In genomic region chr1:189579358-189579757, GRCm38 (mm10) we compare ENCODE assay signal across 8 mouse cellular contexts.
A peak's percentile ranks its signal among the peaks of the same experiment; 100 is the strongest.
DNase-seq lines count a peak whose midpoint lies in the region; ATAC-seq and TF ChIP-seq lines count a peak whose summit lies in the region.

No protein-coding gene starts in this region.

- H3K9ac ChIP-seq in midbrain, embryonic 11.5 days (ENCODE audit: low read length) = no peak overlapping the region
- H3K9ac ChIP-seq in midbrain, embryonic 15.5 days = no peak overlapping the region
- no peak overlapping the region for H3K9ac ChIP-seq in intestine, embryonic 15.5 days
- H3K9ac ChIP-seq in limb, embryonic 11.5 days (ENCODE audit: low read length) = no peak overlapping the region

- no peak overlapping the region for H3K4me3 ChIP-seq in midbrain, embryonic 11.5 days (ENCODE audit: low read depth, low read length)
- no peak overlapping the region for H3K4me3 ChIP-seq in midbrain, embryonic 15.5 days
- H3K4me3 ChIP-seq in cortical plate, adult 2 months (ENCODE audit: insufficient read depth, low read length) = no peak overlapping the region
- H3K4me3 ChIP-seq in intestine, embryonic 15.5 days (replicated peaks) = no peak overlapping the region
- H3K4me3 ChIP-seq in limb, embryonic 11.5 days (ENCODE audit: low read depth, low read length) = no peak overlapping the region

- 73% methylated on average over 2 of the region's 2 CpGs for WGBS in midbrain, embryonic 11.5 days
- WGBS in midbrain, embryonic 15.5 days = 73% methylated on average over 2 of the region's 2 CpGs
- 75% methylated on average over 2 of the region's 2 CpGs for WGBS in intestine, embryonic 15.5 days
- WGBS in limb, embryonic 11.5 days = 72% methylated on average over 2 of the region's 2 CpGs

- H3K27ac ChIP-seq in midbrain, embryonic 11.5 days (ENCODE audit: low read depth, low read length) = no peak overlapping the region
- H3K27ac ChIP-seq in midbrain, embryonic 15.5 days = no peak overlapping the region
- no peak overlapping the region for H3K27ac ChIP-seq in cortical plate, adult 2 months (ENCODE audit: insufficient read depth, low read length)
- no peak overlapping the region for H3K27ac ChIP-seq in intestine, embryonic 15.5 days
- no peak overlapping the region for H3K27ac ChIP-seq in limb, embryonic 11.5 days (replicated peaks; ENCODE audit: low read depth, low read length)

- H3K9me3 ChIP-seq in midbrain, embryonic 11.5 days (ENCODE audit: control insufficient read depth, low read length) = no peaks in the 10 kb centered on the region
- no peaks in the 10 kb centered on the region for H3K9me3 ChIP-seq in midbrain, embryonic 15.5 days
- H3K9me3 ChIP-seq in intestine, embryonic 15.5 days = no peaks in the 10 kb centered on the region
- no peaks in the 10 kb centered on the region for H3K9me3 ChIP-seq in limb, embryonic 11.5 days (ENCODE audit: control insufficient read depth, low read length)

- no peaks in the 10 kb centered on the region for H3K27me3 ChIP-seq in midbrain, embryonic 11.5 days (ENCODE audit: control insufficient read depth, insufficient read depth, low read length)
- H3K27me3 ChIP-seq in midbrain, embryonic 15.5 days (replicated peaks) = no peaks in the 10 kb centered on the region
- H3K27me3 ChIP-seq in intestine, embryonic 15.5 days (replicated peaks) = no peaks in the 10 kb centered on the region
- H3K27me3 ChIP-seq in limb, embryonic 11.5 days (ENCODE audit: control insufficient read depth, insufficient read depth, low read length) = no peaks in the 10 kb centered on the region

- 0 out of 2 replicates have a peak, but pooled peaks have one; percentile 16 for ATAC-seq in midbrain, embryonic 11.5 days (ENCODE audit: low FRiP score)
- no peak for ATAC-seq in midbrain, embryonic 15.5 days (replicated peaks)
- peak; percentile 39; the same call in 1 of the 2 replicates for ATAC-seq in intestine, embryonic 15.5 days
- no peak for ATAC-seq in limb, embryonic 11.5 days (ENCODE audit: insufficient number of reproducible peaks, low FRiP score, low TSS enrichment, low read depth)

- H3K4me2 ChIP-seq in midbrain, embryonic 11.5 days = no peak overlapping the region
- no peak overlapping the region for H3K4me2 ChIP-seq in midbrain, embryonic 15.5 days
- H3K4me2 ChIP-seq in intestine, embryonic 15.5 days (replicated peaks) = no peak overlapping the region
- H3K4me2 ChIP-seq in limb, embryonic 11.5 days (ENCODE audit: low read depth, severe bottlenecking) = no peak overlapping the region

- no peaks in the 10 kb centered on the region for H3K4me1 ChIP-seq in midbrain, embryonic 11.5 days (ENCODE audit: control insufficient read depth, insufficient read depth, low read length)
- no peaks in the 10 kb centered on the region for H3K4me1 ChIP-seq in midbrain, embryonic 15.5 days
- H3K4me1 ChIP-seq in cortical plate, adult 2 months (ENCODE audit: control insufficient read depth, insufficient read depth, low read length) = no peaks in the 10 kb centered on the region
- 0 out of 2 replicates have a peak, but pooled peaks cover 9% of the 10 kb centered on the region for H3K4me1 ChIP-seq in intestine, embryonic 15.5 days (replicated peaks)
- H3K4me1 ChIP-seq in limb, embryonic 11.5 days (ENCODE audit: control insufficient read depth, insufficient read depth, low read length) = no peaks in the 10 kb centered on the region

- no peak for DNase-seq in midbrain, embryonic 11.5 days (ENCODE audit: low spot score, missing footprints)
- peak; percentile 55 for DNase-seq in adipocyte (ENCODE audit: low spot score)
- DNase-seq in limb, embryonic 11.5 days (ENCODE audit: low spot score) = peak; percentile 68
- DNase-seq in right cerebral cortex, postnatal 10 days (ENCODE audit: low spot score in 2 of 2) = peak; percentile 56 to 66
- DNase-seq in c-Kit-positive CD71-positive TER-119-positive erythroid progenitor cells, embryonic 14.5 days (ENCODE audit: low spot score) = no peak

- no peak for TF ChIP-seq POLR2A in cortical plate, adult 2 months (IDR thresholded peaks at IDR 0.05; ENCODE audit: extremely low read depth, insufficient read depth, low read length)

- H3K36me3 ChIP-seq in midbrain, embryonic 11.5 days (ENCODE audit: control insufficient read depth, insufficient read depth, low read length) = no peaks in the 10 kb centered on the region
- no peaks in the 10 kb centered on the region for H3K36me3 ChIP-seq in midbrain, embryonic 15.5 days (replicated peaks)
- no peaks in the 10 kb centered on the region for H3K36me3 ChIP-seq in intestine, embryonic 15.5 days
- H3K36me3 ChIP-seq in limb, embryonic 11.5 days (ENCODE audit: control insufficient read depth, insufficient read depth, low read length) = no peaks in the 10 kb centered on the region

- TF ChIP-seq CTCF in cortical plate, adult 2 months (IDR thresholded peaks at IDR 0.05; ENCODE audit: extremely low read depth, insufficient read depth, low read length) = peak; percentile 83

Comparison
In these comparisons a context has a peak if more than half of its experiments do, and no peak if none do; other contexts are left out.
1. ATAC-seq: peak in midbrain, embryonic 11.5 days (single experiment) and intestine, embryonic 15.5 days (single experiment); none in midbrain, embryonic 15.5 days (single experiment) and limb, embryonic 11.5 days (single experiment).
2. DNase-seq: peak in adipocyte (single experiment), limb, embryonic 11.5 days (single experiment) and right cerebral cortex, postnatal 10 days (2 of 2); none in midbrain, embryonic 11.5 days (single experiment) and c-Kit-positive CD71-positive TER-119-positive erythroid progenitor cells, embryonic 14.5 days (single experiment).